Mouse (Mus musculus) T-cell, adult 2 months (primary cell): ENCODE measurements around the gene Myom3.

Experiments used
- DNase-seq: peaks from one replicate; pipeline ENCODE4 v3.0.0; 2022; ENCODE audit warnings: low spot score

Myom3 gene

DNA sequence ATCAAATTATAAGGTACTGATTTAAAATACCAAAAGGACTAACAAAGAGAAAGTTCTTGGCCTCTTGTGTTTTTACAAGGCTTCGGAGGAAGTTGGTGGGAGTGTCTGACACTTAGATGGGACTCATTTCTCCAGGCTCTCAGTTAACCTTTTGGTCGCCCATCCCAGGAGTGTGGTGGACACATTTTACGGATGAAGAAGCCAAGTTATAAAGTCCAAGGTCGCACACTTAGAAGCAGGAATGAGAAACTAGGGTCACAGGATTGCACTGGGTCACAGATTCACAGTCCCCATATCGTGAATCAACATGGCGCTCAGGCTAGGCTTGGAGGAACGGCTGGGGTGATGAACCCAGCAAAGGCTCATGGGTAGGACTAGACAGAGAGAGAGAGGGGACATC is 2.1 kb downstream of the Myom3 start:
- DNase-seq, result no peak

GRCm38 (mm10) chr4:135762251-135762906 is 2.9 kb downstream of the Myom3 start:
- peak; percentile 39 for DNase-seq

DNA sequence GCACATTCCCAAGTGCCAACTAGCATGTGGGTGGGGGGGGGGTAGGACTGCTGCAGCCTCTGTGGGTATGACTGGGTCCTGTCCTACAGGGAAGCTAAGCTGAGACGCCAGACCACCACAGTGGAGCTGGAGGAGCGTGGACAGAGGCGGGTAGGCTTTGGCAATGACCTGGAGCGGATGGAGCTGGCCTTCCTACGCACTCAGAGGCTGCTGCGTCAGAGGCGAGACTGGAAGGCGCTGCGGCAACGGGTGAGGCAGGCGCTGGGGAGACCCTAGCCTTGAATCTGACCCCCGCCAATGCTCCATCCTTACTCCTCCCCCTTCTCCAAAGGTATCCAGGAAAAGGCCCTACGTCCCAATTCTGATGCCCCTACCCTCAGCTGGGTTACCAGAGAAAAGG is 5.2 kb downstream of the Myom3 start:
- no peak for DNase-seq

GRCm38 (mm10) chr4:135765707-135766106 is 6.2 kb downstream of the Myom3 start:
- no peak for DNase-seq

GRCm38 (mm10) chr4:135766976-135767375 is 7.5 kb downstream of the Myom3 start:
- DNase-seq, result no peak

DNA sequence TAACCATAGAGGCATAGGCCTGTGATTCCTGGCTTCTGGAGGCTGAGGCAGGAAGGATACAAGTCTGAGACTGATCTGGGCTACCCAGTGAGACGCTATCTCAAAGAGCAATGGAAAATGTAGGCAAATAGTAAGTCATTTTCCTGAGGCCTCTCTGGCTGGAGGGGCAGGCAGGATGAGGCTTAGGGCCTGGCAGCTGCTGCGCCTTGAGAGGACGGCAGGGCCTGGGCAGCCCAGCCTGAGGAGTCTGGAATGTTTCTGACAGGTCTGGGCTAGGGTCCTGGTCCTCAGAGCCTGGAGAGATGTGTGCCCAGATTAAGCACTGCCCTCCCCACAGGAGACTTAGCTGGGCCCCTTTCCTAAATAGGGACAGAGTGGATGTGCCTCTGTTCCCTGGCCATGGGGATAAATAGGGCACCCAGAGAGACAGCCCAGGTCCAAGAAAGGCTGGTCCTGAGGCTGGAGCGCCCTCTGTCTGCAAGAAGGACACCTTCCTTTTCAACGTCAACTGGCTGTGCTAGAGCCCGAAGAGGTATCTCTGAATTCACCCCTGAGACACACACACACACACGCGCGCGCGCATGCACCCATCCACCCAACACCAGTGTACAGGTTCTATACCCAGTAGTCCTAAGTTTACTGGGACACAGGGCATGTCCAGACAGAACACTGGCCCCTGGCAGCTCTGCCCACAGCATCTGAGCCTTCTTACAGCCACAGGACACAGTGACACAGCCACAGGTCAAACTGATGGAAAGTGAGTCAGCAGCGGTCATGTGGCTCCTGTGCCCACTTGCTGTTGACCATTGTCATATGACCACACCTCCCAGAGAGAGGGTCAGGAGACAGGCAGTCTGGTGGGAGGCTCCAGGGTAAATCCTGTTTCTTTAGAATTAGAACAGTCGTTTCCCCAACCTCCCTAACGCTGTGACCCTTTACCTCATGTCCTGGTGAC is 9.3 kb downstream of the Myom3 start:
- no peak for DNase-seq

GRCm38 (mm10) chr4:135770611-135771305 is 11.2 kb downstream of the Myom3 start:
- no peak for DNase-seq

- no peak for DNase-seq
Measured at GRCm38 (mm10) chr4:135771592-135771991, 12.1 kb downstream of the Myom3 start.

GRCm38 (mm10) chr4:135772671-135773070 is 13.2 kb downstream of the Myom3 start:
- DNase-seq, result no peak

DNA sequence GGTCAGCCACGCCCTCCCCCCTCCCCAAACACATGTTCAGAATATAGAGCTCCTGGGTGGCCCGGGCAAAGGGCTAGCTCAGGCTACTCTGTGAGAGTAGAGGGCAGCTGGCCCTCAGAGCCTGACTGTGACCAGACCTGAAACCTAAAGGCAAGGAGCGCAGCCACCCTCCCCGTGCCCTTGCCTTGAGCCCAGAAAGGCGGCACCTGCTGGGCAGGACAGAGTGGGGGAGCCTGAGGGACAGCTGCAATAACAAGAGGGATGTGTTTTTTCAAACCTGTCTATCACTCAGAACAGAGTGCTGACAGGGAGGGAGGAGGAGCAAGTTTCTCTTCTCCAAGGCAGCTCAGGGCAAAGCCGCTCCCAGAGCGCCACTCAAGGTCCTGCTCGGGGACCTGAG is 15.0 kb downstream of the Myom3 start:
- no peak for DNase-seq

GRCm38 (mm10) chr4:135776850-135777249 is 17.3 kb downstream of the Myom3 start:
- DNase-seq, result no peak

DNA sequence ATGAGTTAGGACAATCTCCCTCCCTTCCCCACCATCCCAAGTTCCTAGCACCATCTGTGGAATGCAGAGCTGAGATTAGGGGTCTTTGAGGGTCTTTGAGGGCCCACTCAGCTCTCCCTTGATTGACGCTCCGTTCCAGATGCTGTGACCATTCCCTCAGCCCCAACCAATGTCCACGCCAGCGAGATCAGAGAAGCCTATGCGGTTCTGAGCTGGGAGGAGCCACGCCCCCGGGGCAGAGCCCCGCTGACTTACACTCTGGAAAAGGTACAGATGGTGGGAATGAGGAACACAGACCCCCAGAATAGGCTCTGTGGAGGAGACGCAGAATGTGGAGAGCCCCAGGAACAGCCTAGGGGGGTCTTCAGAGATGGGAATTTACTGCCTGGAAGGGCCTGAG is 20.1 kb downstream of the Myom3 start:
- no peak for DNase-seq

DNA sequence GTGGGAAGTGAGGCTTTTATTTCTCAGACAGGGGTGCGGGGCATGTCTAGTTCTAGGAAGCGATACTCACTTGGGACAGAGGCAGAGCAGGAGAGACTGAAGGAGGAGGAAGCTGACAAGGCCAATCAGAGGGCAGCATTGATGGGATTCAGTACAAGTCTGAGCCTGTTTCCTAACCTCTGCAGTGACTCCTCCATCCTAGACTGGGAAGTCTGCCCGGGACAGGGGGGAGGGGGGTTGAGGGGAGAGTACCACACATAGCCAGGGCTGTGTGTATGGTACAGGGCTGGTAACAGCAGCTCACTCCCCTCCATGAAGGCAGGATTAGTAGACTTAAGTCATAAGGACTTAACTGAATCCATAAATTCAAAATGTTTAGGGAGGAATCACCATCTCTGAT is 20.7 kb downstream of the Myom3 start:
- DNase-seq, result no peak

DNA sequence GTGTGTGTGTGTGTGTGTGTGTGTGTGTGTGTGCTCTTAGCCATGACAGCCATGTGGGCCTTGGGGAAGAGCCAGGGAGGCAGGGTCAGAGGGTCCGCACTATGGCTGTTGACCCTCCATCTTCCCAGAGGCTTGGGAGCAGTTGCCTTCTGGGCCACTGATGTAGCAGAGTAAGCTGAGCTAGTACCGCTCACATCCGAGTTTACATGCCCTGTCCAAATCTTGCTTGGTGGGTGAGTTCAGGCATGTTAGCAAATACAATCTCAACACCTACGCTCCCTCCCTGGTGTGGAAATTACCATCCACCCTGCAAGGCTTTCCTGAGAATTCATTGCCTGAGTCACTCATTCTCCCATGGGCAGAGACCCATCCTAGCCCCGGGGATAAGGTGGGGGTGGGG is 21.8 kb downstream of the Myom3 start:
- no peak for DNase-seq

DNA sequence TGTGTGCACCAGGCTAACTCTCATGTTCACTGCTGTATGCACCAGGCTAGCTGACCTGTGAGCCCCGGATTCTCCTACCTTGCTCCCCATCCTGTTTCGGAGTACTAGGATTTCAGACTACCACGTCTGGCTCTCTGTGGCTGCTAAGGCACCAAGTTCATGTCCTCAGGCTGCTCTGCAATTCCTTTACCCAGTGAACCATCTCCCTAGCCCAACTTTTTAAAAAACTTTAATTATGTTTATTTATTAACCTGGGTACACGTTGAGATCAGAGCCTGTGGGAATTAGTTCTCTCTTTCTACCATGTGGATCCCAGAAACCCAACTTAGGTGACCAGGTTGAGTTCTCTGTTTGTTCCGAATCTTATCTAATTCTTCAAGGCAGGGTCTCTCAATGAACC is 27.1 kb downstream of the Myom3 start:
- no peak for DNase-seq

DNA sequence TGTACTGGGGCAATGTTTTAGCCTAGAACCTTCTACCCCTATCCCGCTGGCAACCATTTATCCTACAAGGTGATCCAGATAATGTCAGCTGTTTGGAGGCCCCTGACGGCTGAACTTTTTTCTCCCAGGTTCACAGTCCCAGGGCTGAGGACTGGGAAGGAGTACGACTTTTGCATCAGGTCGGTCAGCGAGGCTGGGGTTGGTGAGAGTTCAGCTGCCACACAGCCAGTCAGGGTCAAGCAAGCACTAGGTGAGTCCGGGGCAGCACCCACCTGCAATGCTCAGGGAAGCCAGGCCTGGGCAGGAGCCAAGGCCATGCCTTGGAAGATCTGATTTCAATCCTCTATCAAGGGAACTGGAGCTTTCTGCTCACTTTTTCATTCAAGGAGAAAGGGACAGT is 27.8 kb downstream of the Myom3 start:
- DNase-seq, result no peak

DNA sequence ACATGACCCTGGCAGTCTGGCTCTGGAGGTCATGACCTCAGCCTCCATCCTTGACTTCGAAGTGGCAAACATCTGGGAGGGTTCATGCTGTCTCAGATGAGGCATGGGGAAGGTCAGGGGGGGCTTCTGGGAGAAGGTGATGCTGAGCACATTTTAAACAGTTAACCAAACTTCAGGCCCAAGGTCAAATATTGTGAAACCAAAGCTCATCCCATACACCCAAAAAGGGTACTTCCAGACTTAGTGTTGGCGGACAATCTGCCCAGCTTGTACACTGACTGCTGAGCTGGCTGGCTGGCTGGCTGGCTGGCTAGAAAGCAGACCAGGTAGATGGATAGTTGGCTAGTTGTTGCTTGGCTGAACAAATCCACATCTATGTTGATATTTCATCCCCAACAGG is 29.6 kb downstream of the Myom3 start:
- DNase-seq, result no peak

DNA sequence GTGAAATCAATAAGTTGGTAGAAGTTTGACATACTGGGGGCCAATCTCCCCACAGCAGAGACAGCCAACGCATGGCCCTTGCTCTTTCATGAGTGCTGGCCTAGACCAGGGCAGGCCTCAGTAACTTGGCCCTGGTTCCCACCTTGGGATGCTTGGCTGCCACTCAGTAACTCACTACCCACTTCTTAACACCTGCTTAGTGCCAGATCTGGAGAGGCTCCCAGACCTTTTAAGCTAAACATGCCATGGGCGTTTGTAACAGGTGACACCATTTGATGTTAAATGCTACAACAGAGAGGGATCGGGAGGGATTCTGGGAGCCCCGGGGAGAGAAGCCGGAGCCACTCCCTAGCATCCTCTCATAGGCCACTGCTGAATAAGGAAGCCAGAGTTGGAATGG is 33.3 kb downstream of the Myom3 start:
- no peak for DNase-seq

DNA sequence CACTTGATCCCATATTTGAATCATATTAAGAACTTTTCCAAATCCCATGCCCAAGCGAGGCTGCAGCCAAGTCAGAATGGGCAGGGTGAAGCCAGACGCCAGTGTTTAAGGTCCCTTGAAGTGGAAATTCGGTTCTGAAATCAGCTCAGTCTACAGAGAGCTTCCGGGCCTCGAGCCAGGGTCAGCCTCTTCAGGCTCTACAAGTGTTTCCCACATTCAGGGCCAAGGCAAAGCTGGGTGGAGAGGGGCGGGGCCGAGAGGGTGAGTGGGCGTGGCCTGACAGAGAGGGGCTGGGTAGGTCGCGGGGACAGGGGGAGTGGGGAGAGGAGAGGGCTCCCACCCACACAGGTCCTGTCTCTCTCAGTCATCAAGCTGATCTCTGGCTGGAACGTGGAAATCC is 38.4 kb downstream of the Myom3 start:
- DNase-seq, result no peak

DNA sequence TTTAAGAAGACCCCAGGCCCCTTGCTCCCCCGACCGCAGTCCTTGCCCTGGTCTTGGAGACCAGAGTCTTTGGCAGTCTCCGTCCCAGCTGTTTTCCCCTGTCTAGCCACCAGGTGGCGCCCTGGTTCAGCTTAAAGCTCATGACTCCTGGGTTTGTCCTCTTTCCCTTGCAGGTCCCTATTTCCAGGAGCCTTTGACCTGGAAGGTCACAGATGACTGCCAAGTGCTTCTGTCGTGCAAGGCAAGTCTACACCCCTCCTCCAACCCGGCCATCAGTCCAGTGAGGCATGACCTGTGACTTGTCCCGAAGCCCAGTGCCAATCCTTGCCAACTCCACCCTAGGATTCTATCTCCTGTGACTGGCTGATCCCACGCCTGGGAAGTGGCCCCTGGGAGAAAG is 42.0 kb downstream of the Myom3 start:
- DNase-seq, result peak; percentile 71

- DNase-seq, result peak; percentile 13
Measured at GRCm38 (mm10) chr4:135803299-135803698, 43.8 kb downstream of the Myom3 start.

GRCm38 (mm10) chr4:135804169-135804568 is 44.7 kb downstream of the Myom3 start:
- no peak for DNase-seq

DNA sequence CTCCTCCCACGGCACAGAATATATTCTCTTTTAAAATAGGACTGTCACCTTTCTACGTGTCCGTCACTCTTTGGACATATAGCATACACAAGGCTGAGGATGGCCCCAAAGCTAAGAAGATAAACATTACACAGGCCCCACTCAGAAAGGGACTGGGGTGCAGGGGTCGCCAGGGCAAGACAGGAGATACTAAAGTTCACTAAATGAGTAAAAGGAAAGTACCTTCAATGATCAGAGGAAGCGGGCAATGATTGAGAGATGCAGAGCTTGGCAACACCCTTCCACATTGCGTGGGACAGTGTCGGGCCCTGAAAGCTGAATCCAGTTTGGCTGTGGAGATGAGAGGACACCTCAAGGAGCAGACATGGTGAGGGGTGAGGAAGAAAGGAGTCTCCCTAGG is 55.4 kb downstream of the Myom3 start:
- DNase-seq, result no peak
